Mouse (Mus musculus): ENCODE data around the gene Wasl. TPM values are rescaled to one million over a fixed set of nuclear protein-coding genes. Genes with fewer than 3 reads are reported as not detected.

The Wasl gene
- polyA plus RNA-seq, 1 experiment from 2014 or later, result 37.1 TPM

GRCm38 (mm10) chr6:24608129-24608528, 56.7 kb downstream of the Wasl start:
- H3K27ac ChIP-seq (replicated peaks; ENCODE audit: low read depth, low read length), result no peak overlapping the region
- H3K9ac ChIP-seq (replicated peaks; ENCODE audit: low read length), result no peak overlapping the region
- no peak overlapping the region for H3K4me2 ChIP-seq (ENCODE audit: low read depth, low read length)
- ATAC-seq (replicated peaks; ENCODE audit: insufficient number of reproducible peaks, low FRiP score, low TSS enrichment, low read depth) (no peak), DNase-seq (ENCODE audit: low spot score) (no peak)
- WGBS, result 77% methylated on average over 4 of the region's 4 CpGs
- no peaks in the 10 kb centered on the region for H3K36me3 ChIP-seq (replicated peaks; ENCODE audit: control insufficient read depth, insufficient read depth, low read depth, low read length)
- H3K4me1 ChIP-seq (ENCODE audit: control insufficient read depth, insufficient read depth, low read length), result no peaks in the 10 kb centered on the region
- H3K27me3 ChIP-seq (ENCODE audit: control insufficient read depth, insufficient read depth, low read length), result no peaks in the 10 kb centered on the region
- H3K9me3 ChIP-seq (replicated peaks; ENCODE audit: control insufficient read depth, low read length), result no peaks in the 10 kb centered on the region
- no peak overlapping the region for H3K4me3 ChIP-seq (ENCODE audit: low read depth, low read length)

GRCm38 (mm10) chr6:24607531-24607930, 57.3 kb downstream of the Wasl start:
- H3K4me3 ChIP-seq (ENCODE audit: low read depth, low read length), result no peak overlapping the region
- DNase-seq (ENCODE audit: low spot score) (no peak), ATAC-seq (replicated peaks; ENCODE audit: insufficient number of reproducible peaks, low FRiP score, low TSS enrichment, low read depth) (no peak)
- no peaks in the 10 kb centered on the region for H3K27me3 ChIP-seq (ENCODE audit: control insufficient read depth, insufficient read depth, low read length)
- no peak overlapping the region for H3K4me2 ChIP-seq (ENCODE audit: low read depth, low read length)
- H3K9ac ChIP-seq (replicated peaks; ENCODE audit: low read length), result no peak overlapping the region
- H3K27ac ChIP-seq (replicated peaks; ENCODE audit: low read depth, low read length), result no peak overlapping the region
- WGBS, result 91% methylated on average over 15 of the region's 15 CpGs
- H3K4me1 ChIP-seq (ENCODE audit: control insufficient read depth, insufficient read depth, low read length), result no peaks in the 10 kb centered on the region
- H3K9me3 ChIP-seq (replicated peaks; ENCODE audit: control insufficient read depth, low read length), result no peaks in the 10 kb centered on the region
- H3K36me3 ChIP-seq (replicated peaks; ENCODE audit: control insufficient read depth, insufficient read depth, low read depth, low read length), result no peaks in the 10 kb centered on the region

- Histone ChIP-seq H3K9me3 (replicated peaks; ENCODE audit: control insufficient read depth, low read length) (no peaks in the 10 kb centered on the region), H3K27me3 (ENCODE audit: control insufficient read depth, insufficient read depth, low read length) (no peaks in the 10 kb centered on the region), H3K27ac (replicated peaks; ENCODE audit: low read depth, low read length) (no peak overlapping the region), H3K4me1 (ENCODE audit: control insufficient read depth, insufficient read depth, low read length) (no peaks in the 10 kb centered on the region), H3K9ac (replicated peaks; ENCODE audit: low read length) (no peak overlapping the region), H3K36me3 (replicated peaks; ENCODE audit: control insufficient read depth, insufficient read depth, low read depth, low read length) (no peaks in the 10 kb centered on the region), H3K4me2 (ENCODE audit: low read depth, low read length) (no peak overlapping the region), H3K4me3 (ENCODE audit: low read depth, low read length) (no peak overlapping the region)
- WGBS, result 75% methylated on average over 10 of the region's 10 CpGs
- DNase-seq (ENCODE audit: low spot score) (no peak), ATAC-seq (replicated peaks; ENCODE audit: insufficient number of reproducible peaks, low FRiP score, low TSS enrichment, low read depth) (no peak)
Measured at GRCm38 (mm10) chr6:24606512-24606911, 58.3 kb downstream of the Wasl start.

GRCm38 (mm10) chr6:24605631-24606030, 59.2 kb downstream of the Wasl start:
- Histone ChIP-seq H3K4me2 (ENCODE audit: low read depth, low read length) (no peak overlapping the region), H3K9me3 (replicated peaks; ENCODE audit: control insufficient read depth, low read length) (no peaks in the 10 kb centered on the region), H3K27me3 (ENCODE audit: control insufficient read depth, insufficient read depth, low read length) (no peaks in the 10 kb centered on the region), H3K36me3 (replicated peaks; ENCODE audit: control insufficient read depth, insufficient read depth, low read depth, low read length) (no peaks in the 10 kb centered on the region), H3K27ac (replicated peaks; ENCODE audit: low read depth, low read length) (no peak overlapping the region), H3K4me1 (ENCODE audit: control insufficient read depth, insufficient read depth, low read length) (no peaks in the 10 kb centered on the region), H3K4me3 (ENCODE audit: low read depth, low read length) (no peak overlapping the region), H3K9ac (replicated peaks; ENCODE audit: low read length) (no peak overlapping the region)
- no peak for ATAC-seq (replicated peaks; ENCODE audit: insufficient number of reproducible peaks, low FRiP score, low TSS enrichment, low read depth)
- no peak for DNase-seq (ENCODE audit: low spot score)
- WGBS, result 91% methylated on average over 8 of the region's 8 CpGs

GRCm38 (mm10) chr6:24604289-24604688, 60.5 kb downstream of the Wasl start:
- DNase-seq (ENCODE audit: low spot score) (no peak), ATAC-seq (replicated peaks; ENCODE audit: insufficient number of reproducible peaks, low FRiP score, low TSS enrichment, low read depth) (no peak)
- no peak overlapping the region for H3K4me2 ChIP-seq (ENCODE audit: low read depth, low read length)
- no peak overlapping the region for H3K9ac ChIP-seq (replicated peaks; ENCODE audit: low read length)
- WGBS, result 95% methylated on average over 7 of the region's 7 CpGs
- no peaks in the 10 kb centered on the region for H3K9me3 ChIP-seq (replicated peaks; ENCODE audit: control insufficient read depth, low read length)
- H3K4me3 ChIP-seq (ENCODE audit: low read depth, low read length), result no peak overlapping the region
- no peaks in the 10 kb centered on the region for H3K36me3 ChIP-seq (replicated peaks; ENCODE audit: control insufficient read depth, insufficient read depth, low read depth, low read length)
- no peak overlapping the region for H3K27ac ChIP-seq (replicated peaks; ENCODE audit: low read depth, low read length)
- H3K27me3 ChIP-seq (ENCODE audit: control insufficient read depth, insufficient read depth, low read length), result no peaks in the 10 kb centered on the region
- H3K4me1 ChIP-seq (ENCODE audit: control insufficient read depth, insufficient read depth, low read length), result no peaks in the 10 kb centered on the region

- Histone ChIP-seq H3K9ac (replicated peaks; ENCODE audit: low read length) (no peak overlapping the region), H3K4me2 (ENCODE audit: low read depth, low read length) (no peak overlapping the region), H3K27me3 (ENCODE audit: control insufficient read depth, insufficient read depth, low read length) (no peaks in the 10 kb centered on the region), H3K4me3 (ENCODE audit: low read depth, low read length) (no peak overlapping the region), H3K36me3 (replicated peaks; ENCODE audit: control insufficient read depth, insufficient read depth, low read depth, low read length) (no peaks in the 10 kb centered on the region), H3K9me3 (replicated peaks; ENCODE audit: control insufficient read depth, low read length) (no peaks in the 10 kb centered on the region), H3K4me1 (ENCODE audit: control insufficient read depth, insufficient read depth, low read length) (no peaks in the 10 kb centered on the region), H3K27ac (replicated peaks; ENCODE audit: low read depth, low read length) (no peak overlapping the region)
- ATAC-seq (replicated peaks; ENCODE audit: insufficient number of reproducible peaks, low FRiP score, low TSS enrichment, low read depth), result no peak
- 84% methylated on average over 5 of the region's 5 CpGs for WGBS
- no peak for DNase-seq (ENCODE audit: low spot score)
Measured at GRCm38 (mm10) chr6:24602993-24603392, 61.8 kb downstream of the Wasl start.

- H3K9me3 ChIP-seq (replicated peaks; ENCODE audit: control insufficient read depth, low read length), result no peaks in the 10 kb centered on the region
- no peak overlapping the region for H3K9ac ChIP-seq (replicated peaks; ENCODE audit: low read length)
- WGBS, result 53% methylated on average over 3 of the region's 3 CpGs
- DNase-seq (ENCODE audit: low spot score) (no peak), ATAC-seq (replicated peaks; ENCODE audit: insufficient number of reproducible peaks, low FRiP score, low TSS enrichment, low read depth) (no peak)
- no peak overlapping the region for H3K4me2 ChIP-seq (ENCODE audit: low read depth, low read length)
- no peaks in the 10 kb centered on the region for H3K36me3 ChIP-seq (replicated peaks; ENCODE audit: control insufficient read depth, insufficient read depth, low read depth, low read length)
- H3K27ac ChIP-seq (replicated peaks; ENCODE audit: low read depth, low read length), result no peak overlapping the region
- H3K4me1 ChIP-seq (ENCODE audit: control insufficient read depth, insufficient read depth, low read length), result no peaks in the 10 kb centered on the region
- no peaks in the 10 kb centered on the region for H3K27me3 ChIP-seq (ENCODE audit: control insufficient read depth, insufficient read depth, low read length)
- no peak overlapping the region for H3K4me3 ChIP-seq (ENCODE audit: low read depth, low read length)
Measured at GRCm38 (mm10) chr6:24602351-24602750, 62.5 kb downstream of the Wasl start.

GRCm38 (mm10) chr6:24601668-24602067, 63.1 kb downstream of the Wasl start:
- Histone ChIP-seq H3K4me3 (ENCODE audit: low read depth, low read length) (no peak overlapping the region), H3K9me3 (replicated peaks; ENCODE audit: control insufficient read depth, low read length) (no peaks in the 10 kb centered on the region), H3K9ac (replicated peaks; ENCODE audit: low read length) (no peak overlapping the region), H3K4me1 (ENCODE audit: control insufficient read depth, insufficient read depth, low read length) (no peaks in the 10 kb centered on the region), H3K4me2 (ENCODE audit: low read depth, low read length) (no peak overlapping the region), H3K27ac (replicated peaks; ENCODE audit: low read depth, low read length) (no peak overlapping the region), H3K27me3 (ENCODE audit: control insufficient read depth, insufficient read depth, low read length) (no peaks in the 10 kb centered on the region), H3K36me3 (replicated peaks; ENCODE audit: control insufficient read depth, insufficient read depth, low read depth, low read length) (no peaks in the 10 kb centered on the region)
- DNase-seq (ENCODE audit: low spot score) (no peak), ATAC-seq (replicated peaks; ENCODE audit: insufficient number of reproducible peaks, low FRiP score, low TSS enrichment, low read depth) (no peak)
- 47% methylated on average over 1 of the region's 1 CpGs for WGBS
